Mouse (Mus musculus) kidney, postnatal 10 days (tissue): ENCODE measurements around the gene Edrf1.

Experiments
- DNase-seq: peaks from one replicate; pipeline ENCODE4 v3.0.0; 2021; ENCODE audit warnings: mixed read lengths

Gene Edrf1

GRCm38 (mm10) chr7:133637361-133638305 lies at the start of gene Edrf1:
Gene Edrf1 (plus strand): TSS chr7:133637543.
- DNase-seq = peak; percentile 99

- no peak for DNase-seq
These were observed 45.6 kb upstream of the Edrf1 start for GRCm38 (mm10) chr7:133591750-133592149.

- no peak for DNase-seq
These were observed 36.8 kb upstream of the Edrf1 start for GRCm38 (mm10) chr7:133600558-133600957.

GRCm38 (mm10) chr7:133602058-133602457 lies 35.3 kb upstream of the Edrf1 start, which contains the start of gene Tex36:
Gene Tex36 (minus strand): TSS chr7:133602158.
- DNase-seq = no peak

- DNase-seq = no peak
These were observed 34.2 kb upstream of the Edrf1 start for GRCm38 (mm10) chr7:133603156-133603555.

GRCm38 (mm10) chr7:133604427-133605081 lies 32.8 kb upstream of the Edrf1 start:
- DNase-seq = no peak

GRCm38 (mm10) chr7:133607331-133607730 lies 30.0 kb upstream of the Edrf1 start:
- DNase-seq = peak; percentile 23

- no peak for DNase-seq
These were observed 29.3 kb upstream of the Edrf1 start for GRCm38 (mm10) chr7:133607883-133608575.

GRCm38 (mm10) chr7:133608631-133609340 lies 28.6 kb upstream of the Edrf1 start:
- no peak for DNase-seq

- DNase-seq = no peak
These were observed 27.8 kb upstream of the Edrf1 start for GRCm38 (mm10) chr7:133609585-133609984.

GRCm38 (mm10) chr7:133612981-133613380 lies 24.4 kb upstream of the Edrf1 start:
- DNase-seq = no peak

- DNase-seq = peak; percentile 34
These were observed 16.6 kb upstream of the Edrf1 start for GRCm38 (mm10) chr7:133620721-133621120.

- DNase-seq = no peak
These were observed 14.1 kb upstream of the Edrf1 start for GRCm38 (mm10) chr7:133623226-133623625.

GRCm38 (mm10) chr7:133627184-133627936 lies 10.0 kb upstream of the Edrf1 start:
- no peak for DNase-seq

- DNase-seq = no peak
These were observed 6.5 kb upstream of the Edrf1 start for GRCm38 (mm10) chr7:133630821-133631220.

- DNase-seq = peak; percentile 75
These were observed 4.9 kb upstream of the Edrf1 start for GRCm38 (mm10) chr7:133632476-133632875.

GRCm38 (mm10) chr7:133634932-133635650 lies 2.3 kb upstream of the Edrf1 start:
- no peak for DNase-seq

GRCm38 (mm10) chr7:133636738-133637352 lies 498 bp upstream of the Edrf1 start:
- peak; percentile 95 for DNase-seq

- DNase-seq = peak; percentile 54
These were observed 963 bp downstream of the Edrf1 start for GRCm38 (mm10) chr7:133638306-133638705.

GRCm38 (mm10) chr7:133638821-133639220 lies 1.5 kb downstream of the Edrf1 start:
- DNase-seq = no peak

- no peak for DNase-seq
These were observed 8.4 kb downstream of the Edrf1 start for GRCm38 (mm10) chr7:133645716-133646115.
